Mouse (Mus musculus): ENCODE data around the gene Nf2. TPM values are rescaled to one million over a fixed set of nuclear protein-coding genes. Genes with fewer than 3 reads are reported as not detected.
"Not testable (repeated sequence)": the region's sequence is repeated elsewhere in the genome, so short reads cannot be mapped to it uniquely, and the experiment has no call there.

Nf2 gene
- total RNA-seq, 2 experiments from 2014 or later: 35.2 to 40.9 TPM

DNA sequence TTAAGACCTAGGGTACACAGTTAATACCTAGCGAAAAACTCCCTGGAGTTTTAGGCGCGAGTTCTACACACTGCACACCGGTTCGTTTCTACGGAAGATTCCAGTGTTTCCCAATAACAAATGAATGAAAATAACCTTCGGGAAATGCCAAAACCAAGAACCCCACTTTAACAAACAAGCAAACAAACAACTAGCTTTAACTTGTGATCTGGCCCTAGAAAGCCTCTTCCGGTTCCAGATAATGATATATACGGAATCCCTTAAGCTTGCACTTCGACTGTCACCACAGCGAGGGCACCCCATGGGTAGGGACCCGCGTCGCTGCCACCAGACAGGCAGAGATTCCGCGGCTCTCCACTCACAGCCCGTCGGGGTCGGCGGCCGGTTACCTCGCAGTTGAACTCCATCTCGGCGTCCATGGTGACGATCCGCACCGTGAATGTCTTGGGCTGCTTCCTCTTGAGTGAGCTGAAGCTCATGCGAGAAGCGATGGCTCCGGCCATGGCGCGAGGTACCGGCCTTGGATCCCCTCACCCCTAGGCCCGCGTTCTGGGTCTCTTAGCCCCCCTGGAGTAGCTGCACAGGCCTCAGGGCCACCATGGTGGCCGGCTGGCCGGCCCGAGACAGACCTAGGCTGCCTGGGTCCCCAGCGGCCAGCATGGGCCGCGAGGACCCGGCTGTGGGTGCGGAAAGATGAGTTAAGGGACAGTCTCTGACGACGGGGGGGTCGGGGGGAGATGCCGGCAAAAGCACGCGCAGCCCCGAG lies 670 bp downstream of the Nf2 start:
- intact Hi-C loops (cut with DNase I; ENCODE audit: low total_unique reads): no loop called here
- DNase-seq: peak; percentile 39

DNA sequence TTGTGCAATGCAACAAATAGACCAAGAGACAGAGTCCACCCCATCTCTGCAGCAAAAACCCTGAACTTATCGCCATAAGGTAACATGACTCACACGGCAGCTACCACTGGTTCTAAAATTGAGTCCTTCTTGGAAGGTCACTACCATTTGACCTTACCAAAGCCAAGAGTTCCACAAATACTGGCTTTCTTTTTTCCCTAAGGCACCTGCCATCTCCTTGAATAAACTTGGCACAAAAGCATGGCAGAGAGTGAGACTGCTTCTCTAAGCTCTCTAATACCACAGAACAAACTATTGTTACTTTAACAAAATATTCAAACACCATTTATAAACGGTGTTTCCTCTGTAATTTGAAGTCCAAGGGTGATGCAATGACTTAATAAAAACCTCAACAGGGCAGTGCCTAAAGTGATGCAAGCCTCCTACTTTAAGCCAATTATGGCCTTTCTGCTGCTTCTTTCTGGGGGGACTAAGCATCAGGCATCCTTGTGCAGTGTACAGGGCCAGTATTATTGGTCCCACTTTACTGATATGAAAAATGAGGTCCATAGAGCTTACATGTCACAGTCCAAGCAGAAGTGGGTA lies 8.3 kb downstream of the Nf2 start:
- DNase-seq: no peak
- intact Hi-C loops (cut with DNase I; ENCODE audit: low total_unique reads): no loop called here

DNA sequence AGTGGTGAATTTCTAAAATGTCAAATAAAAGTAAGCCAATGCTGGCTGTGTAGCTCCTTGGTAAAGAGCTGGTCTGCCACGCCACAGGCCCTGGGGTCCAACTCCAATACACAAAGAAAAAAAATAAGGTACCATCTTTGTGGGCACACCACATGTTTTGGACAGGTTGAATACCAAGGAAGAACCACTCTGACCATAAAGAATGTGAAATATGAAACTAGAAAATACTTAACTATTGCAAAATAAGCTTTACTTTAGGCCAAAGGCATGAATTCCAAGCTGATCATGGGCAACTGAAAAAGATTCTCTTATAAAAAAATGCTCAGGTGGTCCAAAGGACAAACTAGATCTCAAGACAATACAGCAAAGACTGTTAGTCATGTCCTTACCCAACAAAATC lies 11.1 kb downstream of the Nf2 start:
- intact Hi-C loops (cut with DNase I; ENCODE audit: low total_unique reads): no loop called here
- DNase-seq: no peak

DNA sequence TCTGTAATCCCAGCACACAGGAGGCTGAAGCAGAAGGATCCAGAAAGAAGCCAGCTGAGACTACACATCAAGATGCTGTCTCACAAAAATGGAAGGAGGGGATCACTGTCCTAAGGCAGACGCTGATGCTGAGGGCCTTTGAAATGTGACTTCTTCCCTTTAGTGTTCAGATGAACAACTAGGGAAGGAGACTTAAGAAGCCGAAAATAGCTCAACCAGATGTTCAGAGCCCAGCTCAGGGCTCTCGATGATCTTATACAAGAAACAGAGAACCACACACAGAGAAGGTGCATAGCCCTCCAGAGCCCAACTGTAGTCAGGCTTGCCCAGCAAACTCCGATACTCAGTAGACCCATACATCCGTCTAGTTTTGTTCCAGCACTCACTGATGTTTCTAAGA lies 12.0 kb downstream of the Nf2 start:
- no peak for DNase-seq
- intact Hi-C loops (cut with DNase I; ENCODE audit: low total_unique reads): no loop called here

DNA sequence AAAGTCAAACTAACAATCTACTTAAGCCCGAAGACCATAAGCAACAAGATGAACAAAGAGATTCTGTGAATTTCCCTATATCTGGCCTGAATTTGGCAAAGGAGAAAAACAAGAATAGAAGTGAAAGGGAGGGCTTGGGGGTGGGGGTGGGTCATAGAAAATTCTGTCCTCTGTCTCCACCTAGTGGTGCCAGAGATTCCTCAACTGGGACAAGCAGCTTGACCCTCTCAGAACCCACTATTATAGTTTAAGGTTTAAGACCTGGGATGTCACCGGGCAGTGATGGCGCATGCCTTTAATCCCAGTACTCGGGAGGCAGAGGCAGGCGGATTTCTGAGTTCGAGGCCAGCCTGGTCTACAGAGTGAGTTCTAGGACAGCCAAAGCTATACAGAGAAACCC lies 12.6 kb downstream of the Nf2 start:
- intact Hi-C loops (cut with DNase I; ENCODE audit: low total_unique reads): no loop called here
- peak; percentile 35 for DNase-seq

DNA sequence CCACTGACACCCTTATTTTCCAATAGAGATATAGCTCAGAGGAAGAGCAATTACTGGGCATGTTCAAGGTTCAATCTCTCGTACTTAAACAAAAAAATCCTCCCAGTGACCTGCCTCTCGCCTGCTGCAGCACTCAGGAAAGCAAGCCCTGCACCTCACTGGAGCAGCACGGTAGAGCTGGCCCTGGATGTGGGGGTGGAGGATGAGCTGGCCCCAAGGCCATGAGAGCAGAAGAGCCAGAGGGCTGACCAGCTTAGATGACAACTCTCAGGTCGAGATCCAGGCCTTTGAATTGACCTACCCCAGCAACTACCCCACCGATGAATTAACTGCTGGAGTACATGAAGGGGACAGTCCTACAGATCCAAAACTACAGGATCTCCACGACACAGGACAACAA lies 13.9 kb downstream of the Nf2 start:
- intact Hi-C loops (cut with DNase I; ENCODE audit: low total_unique reads): no loop called here
- DNase-seq: no peak

DNA sequence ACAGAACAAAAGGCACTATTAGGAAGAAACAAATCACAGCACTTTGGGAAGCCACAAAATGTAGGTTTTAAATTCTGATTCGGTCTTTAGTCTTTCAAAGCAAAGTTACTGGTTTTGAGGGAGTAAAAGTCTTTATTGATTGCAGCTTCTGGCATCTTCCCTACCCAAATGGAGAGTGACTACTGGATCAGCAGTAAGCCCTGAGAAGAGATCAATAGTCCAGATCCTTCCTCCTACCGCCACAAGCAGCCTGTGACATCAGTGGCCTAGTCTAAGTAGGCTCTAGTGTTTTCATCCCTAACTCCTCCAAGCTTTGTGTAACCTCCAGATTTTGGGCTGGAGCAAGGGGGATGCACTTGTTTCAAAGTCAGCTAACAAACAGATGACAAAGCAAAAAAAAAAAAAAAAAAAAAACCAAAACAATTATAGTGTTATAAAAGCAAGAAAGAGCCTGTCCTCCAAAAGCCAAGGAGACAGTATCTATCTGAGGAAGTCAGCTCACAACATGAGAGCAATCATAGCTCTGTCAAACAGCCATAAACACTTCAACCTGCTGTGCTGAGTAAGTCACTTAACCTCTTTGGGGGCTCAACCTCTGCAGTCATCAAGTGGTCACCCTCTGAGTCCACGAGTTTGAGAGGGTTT lies 15.9 kb downstream of the Nf2 start:
- intact Hi-C loops (cut with DNase I; ENCODE audit: low total_unique reads): no loop called here
- DNase-seq: no peak

DNA sequence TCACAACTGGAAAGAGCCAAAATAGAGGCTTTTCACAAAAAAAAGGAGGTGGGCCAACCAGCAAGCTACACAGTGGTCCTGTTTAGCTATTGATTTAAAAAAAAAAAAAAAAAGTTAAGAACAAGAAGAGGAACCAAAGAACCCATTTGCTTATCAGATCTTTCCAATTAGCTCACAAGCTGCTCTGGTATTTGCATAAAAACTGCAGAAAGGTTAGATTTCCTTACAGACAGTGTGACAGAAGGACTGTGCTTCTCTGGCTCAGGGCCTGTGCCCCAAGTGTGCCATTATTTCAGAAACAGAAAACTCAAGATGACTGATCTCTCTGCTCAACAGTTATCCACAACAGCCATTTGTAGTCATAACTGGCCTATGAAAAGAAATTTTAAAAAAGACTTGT lies 18.3 kb downstream of the Nf2 start:
- no peak for DNase-seq
- intact Hi-C loops (cut with DNase I; ENCODE audit: low total_unique reads): no loop called here

DNA sequence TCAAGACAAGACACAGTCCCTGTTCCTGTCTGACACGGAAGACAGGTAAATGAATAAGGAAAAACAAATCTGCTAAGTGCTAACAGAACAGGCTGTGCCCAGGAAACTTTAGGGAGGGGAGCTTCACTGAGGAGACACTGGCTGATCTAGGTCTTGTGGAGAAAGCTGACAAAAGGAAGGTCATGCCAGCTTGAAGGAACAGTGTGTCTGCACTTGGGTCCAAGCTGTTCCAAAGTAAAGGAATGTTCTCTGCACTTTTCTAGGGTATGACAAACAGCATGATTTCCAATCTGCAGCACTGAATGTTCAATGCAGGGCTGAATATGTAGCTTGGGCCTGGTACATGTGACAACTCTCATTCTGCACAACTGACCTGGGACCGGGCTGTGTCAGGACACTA lies 21.4 kb downstream of the Nf2 start:
- no peak for DNase-seq
- intact Hi-C loops (cut with DNase I; ENCODE audit: low total_unique reads): loop anchor here (10.0 kb wide), 2 partner anchors 83 to 333 kb away; partner anchors contain the start of gene Cabp7

DNA sequence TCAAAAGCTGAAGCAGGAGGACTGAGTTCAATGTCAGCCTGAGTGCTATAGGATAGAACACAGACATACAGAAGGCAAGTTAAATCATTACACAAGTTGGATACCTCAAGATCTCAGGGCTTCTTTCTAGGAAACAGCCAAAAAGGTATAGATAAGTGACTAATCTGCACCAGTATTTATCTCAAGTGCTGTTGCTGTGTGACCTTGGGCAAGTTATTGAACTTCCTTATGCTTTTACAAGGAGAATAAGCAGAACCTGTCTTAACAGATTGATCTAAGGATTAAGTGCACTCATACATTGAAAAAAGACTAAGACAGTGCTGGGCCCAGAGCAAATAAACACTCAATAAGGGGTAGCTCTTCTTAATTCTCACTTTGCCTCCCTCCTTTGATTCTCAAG lies 22.0 kb downstream of the Nf2 start:
- DNase-seq: no peak
- intact Hi-C loops (cut with DNase I; ENCODE audit: low total_unique reads): loop anchor here (10.0 kb wide), 2 partner anchors 83 to 333 kb away; partner anchors contain the start of gene Cabp7

DNA sequence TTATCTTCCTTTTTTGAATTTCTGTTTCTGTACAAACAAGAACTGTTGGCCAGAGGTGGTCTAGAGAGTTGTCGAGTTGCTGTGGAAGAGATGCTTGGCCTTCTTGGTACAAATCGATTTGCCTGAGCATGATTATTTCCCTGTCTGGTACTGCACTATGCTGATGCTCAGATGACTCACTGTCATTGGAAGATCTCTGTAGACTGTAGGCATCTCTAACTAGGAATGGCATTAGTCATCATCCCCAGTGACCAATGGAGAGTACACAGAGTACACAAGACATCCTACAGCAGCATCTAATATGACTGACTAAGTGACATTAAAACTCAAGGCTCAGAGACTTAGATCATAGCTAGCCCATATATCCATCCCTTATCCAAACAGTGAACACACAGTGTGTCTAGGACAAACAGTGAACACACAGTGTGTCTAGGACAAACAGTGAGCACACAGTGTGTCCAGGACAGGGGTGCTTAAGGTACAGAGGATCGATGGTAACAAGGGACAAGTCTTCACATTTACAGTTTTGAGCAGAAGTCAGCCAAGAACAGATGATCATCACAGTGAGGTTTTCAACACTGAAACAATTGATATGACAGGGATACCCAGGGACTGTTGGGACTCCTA lies 23.1 kb downstream of the Nf2 start:
- no peak for DNase-seq
- intact Hi-C loops (cut with DNase I; ENCODE audit: low total_unique reads): loop anchor here (10.0 kb wide), 2 partner anchors 81 to 331 kb away; partner anchors contain the start of gene Cabp7

DNA sequence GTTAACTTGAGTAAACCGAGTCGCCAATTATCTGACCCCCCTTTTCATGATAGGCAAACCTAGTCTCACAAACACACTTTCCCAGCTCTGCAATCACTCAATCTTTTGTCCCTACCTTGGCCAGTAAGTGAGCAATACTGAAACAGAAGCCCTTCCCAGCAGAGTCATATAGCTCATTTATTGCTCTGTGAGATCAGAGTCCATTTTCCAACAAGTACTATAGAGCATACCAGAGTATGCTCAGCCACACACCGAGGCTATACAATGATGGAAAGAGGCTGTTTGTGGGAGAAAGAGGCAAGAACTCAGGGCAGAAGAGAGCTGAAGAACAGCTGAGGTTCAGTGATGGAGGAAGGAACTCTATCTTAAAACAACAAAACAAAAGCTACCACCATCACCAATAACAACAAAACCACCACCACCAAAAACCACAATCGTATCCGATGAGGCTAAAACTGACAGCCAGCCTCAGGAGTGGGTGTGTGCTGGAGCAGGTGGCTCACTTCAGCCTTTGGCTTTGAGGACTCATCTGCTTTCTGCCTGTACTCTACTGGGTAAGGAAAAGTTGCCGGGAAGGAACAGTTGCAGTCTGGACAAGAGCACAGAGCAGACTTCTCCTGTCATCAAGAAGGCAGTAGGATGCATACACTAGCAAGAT lies 25.6 kb downstream of the Nf2 start:
- intact Hi-C loops (cut with DNase I; ENCODE audit: low total_unique reads): loop anchor here (10.0 kb wide), 2 partner anchors 79 to 329 kb away; partner anchors contain the start of gene Cabp7
- DNase-seq: no peak

DNA sequence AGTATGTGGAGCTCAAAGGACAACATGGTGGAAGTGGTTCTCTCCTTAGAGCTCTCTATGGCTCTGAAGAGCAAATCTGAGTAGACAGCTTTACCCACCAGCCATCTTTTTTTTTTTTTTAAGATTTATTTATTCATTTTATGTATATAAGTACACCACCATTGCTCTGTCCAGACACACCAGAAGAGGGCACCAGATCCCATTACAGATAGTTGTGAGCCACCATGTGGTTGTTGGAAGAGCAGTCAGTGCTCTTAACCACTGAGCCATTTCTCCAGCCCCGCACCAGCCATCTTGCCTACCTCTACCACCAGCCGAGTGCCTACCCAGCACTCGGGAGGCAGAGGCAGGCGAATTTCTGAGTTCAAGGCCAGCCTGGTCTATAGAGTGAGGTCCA lies 26.9 kb downstream of the Nf2 start:
- intact Hi-C loops (cut with DNase I; ENCODE audit: low total_unique reads): loop anchor here (10.0 kb wide), 2 partner anchors 78 to 328 kb away; partner anchors contain the start of gene Cabp7

DNA sequence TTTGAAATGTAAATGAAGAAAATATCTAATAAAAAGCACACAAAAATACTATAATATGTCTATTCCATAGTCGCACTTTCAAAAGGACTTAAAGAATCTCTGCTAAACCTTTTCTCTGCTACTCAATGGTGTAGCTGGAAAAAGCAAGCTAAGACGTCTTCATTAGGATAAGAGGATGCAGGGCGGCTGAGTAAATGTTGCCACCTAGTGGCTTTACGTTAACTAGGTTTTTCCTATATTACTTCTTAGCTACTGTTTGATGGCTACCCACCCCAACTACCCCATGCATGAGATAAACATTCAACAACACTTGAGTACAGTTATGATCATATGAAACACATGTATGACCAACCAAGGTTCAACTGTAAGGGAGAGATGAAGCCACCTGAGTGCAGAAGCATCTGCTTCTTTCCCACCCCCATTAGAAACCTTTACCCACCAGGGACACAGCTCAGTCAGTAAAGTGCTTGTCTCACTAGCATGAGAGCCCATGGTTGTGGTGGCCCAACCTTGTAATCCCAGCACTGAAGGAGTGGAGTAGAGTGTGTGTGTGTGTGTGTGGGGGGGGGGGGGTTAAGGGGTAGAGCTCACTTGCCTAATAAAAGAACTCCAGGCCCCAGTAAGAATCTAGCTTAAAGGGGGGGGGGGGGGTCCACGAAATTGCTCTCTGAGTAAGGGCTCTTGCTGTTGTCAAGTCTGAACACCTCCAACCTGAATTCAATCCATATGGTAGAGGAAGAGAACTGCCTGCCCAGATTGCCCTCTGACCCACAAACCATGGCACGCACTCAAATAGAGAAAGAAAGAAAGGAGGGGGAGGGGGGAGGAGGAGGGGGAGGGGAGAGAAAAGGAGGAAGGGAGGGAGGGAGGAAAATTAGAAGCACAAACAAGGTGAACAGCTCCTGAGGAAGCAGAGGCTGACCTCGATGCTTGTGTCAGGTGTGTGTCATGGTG lies 27.6 kb downstream of the Nf2 start:
- intact Hi-C loops (cut with DNase I; ENCODE audit: low total_unique reads): loop anchor here (10.0 kb wide), 2 partner anchors 77 to 327 kb away; partner anchors contain the start of gene Cabp7
- no peak for DNase-seq

More for the DNA sequence above, 26.9 kb downstream of the Nf2 start:
- DNase-seq: not testable (repeated sequence)

DNA sequence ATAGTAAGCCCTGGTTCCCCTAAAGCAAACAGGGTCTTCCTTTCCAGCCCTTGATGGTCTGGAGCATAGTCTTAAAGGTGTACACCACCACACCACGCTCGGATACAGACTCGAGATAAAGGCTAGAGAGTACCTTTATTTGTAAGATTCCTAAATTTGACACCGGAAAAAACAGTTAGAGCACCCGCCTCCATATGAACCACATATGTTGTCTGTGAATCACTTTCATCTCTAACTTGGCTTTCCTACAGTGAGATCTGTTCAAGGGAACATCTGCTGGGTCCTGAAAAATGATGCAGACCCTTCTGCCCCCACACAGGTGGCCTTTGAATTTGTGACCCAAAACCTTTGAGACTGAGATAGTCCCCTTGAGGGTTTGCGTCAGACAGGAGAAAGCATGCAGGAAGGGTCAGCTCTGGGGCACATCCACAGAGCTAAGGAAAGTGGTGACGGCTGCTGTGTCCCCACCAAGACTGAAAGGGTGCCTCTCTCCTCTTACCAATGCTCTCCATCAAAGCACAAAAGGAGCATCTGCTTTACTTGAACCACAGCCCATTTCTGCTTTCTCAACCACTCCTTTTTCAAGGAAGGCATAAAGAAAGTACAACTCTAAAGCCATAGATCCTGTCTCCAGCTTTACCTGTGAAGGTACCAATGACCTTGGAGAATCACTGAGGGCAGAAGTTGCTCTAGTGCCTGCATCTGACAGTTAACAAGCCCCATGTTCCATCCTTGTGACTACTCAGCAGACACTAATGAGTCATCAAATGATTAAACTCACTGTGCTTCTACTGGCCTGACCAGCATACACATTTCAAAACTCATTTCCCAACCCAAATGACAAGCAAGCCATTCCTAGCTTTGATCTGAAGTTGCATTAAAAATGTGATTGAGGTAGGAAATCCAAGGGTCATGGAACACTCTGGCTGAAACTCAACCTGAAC lies 34.6 kb downstream of the Nf2 start:
- no peak for DNase-seq
- intact Hi-C loops (cut with DNase I; ENCODE audit: low total_unique reads): no loop called here

DNA sequence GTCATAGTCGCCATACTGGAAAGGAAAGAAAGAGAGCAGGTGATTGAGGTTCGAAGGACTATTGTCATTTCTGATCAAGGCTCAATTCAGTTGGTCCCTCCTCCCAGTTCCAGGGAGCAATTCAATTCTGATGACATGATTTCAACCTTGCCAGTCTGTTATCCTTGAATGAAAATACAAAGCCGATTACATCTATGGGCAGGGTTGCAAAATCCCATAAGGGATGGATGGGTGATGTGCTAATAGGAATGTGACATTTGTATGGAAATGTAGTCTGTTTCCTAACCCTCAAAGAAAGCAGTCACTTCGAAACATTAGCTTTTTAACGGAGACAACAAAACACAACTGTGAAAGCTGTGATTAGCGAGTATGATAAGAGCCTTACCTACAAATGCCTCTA lies 41.0 kb downstream of the Nf2 start:
- intact Hi-C loops (cut with DNase I; ENCODE audit: low total_unique reads): no loop called here
- no peak for DNase-seq

DNA sequence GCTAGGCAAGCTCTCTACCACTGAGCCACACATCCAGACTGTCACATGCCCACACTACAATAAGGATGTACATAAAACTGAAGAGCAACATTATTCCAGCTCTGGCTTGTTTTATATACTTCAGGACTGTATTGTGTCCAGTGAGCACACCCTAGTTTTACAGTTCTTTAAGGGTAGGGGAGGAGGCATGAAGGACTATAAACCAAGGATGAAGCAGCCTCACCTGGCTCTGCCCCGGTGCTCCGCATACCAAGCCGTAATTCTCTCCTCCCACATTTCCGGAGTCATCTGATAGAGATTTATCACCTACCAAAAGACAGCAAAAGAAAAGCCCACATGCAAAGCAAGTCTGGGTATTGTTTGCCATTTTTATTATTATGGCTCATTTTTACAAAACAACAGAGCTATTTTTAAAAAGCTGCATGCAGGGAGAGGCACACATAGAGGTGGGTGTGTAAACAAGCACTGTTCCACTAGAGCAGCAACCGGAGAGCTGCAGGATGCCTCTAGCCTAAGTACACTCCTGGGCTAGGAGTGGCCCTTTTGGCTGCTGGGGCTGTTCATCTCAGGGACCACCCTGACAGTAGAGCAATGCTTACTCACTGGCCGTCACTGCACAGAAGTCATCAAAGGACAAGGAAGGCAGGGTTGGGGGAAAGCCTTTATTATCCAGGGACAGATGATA lies 43.2 kb downstream of the Nf2 start:
- intact Hi-C loops (cut with DNase I; ENCODE audit: low total_unique reads): no loop called here
- DNase-seq: no peak

Data from gastrocnemius, postnatal 14 days (tissue).